Mouse (Mus musculus) CD4-positive helper T cell, adult 2 months (primary cell): ENCODE data around the gene Tenm4.
A peak's percentile ranks its signal among the peaks of the same experiment; 100 is the strongest.
"Not testable (repeated sequence)": the region's sequence is repeated elsewhere in the genome, so short reads cannot be mapped to it uniquely, and the experiment has no call there.

Source experiments
- DNase-seq: peaks from one replicate; pipeline ENCODE4 v3.0.0-alpha.2; 2012; ENCODE audit warnings: low read depth, missing footprints, low spot score

The Tenm4 gene

DNA sequence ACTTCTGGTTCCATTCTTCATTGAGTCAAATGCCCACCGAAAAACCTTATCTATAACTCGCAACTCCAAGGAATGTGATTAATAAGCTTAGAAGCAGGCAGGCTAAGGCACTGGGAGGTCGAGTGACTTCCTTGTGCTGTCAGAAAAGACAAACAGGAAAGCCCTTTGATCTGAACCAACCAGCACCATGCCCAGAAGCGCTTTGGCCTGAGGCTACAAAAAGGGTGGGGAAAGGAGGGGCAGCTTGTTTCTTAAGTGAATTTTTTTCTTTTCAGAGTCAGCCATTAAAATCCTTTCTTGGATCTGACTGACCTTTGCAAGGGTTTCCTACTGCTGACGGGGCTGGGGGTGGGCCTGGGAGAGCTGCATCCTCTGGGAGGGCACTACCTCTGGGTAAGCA lies 731.1 kb downstream of the Tenm4 start:
- no peak for DNase-seq

DNA sequence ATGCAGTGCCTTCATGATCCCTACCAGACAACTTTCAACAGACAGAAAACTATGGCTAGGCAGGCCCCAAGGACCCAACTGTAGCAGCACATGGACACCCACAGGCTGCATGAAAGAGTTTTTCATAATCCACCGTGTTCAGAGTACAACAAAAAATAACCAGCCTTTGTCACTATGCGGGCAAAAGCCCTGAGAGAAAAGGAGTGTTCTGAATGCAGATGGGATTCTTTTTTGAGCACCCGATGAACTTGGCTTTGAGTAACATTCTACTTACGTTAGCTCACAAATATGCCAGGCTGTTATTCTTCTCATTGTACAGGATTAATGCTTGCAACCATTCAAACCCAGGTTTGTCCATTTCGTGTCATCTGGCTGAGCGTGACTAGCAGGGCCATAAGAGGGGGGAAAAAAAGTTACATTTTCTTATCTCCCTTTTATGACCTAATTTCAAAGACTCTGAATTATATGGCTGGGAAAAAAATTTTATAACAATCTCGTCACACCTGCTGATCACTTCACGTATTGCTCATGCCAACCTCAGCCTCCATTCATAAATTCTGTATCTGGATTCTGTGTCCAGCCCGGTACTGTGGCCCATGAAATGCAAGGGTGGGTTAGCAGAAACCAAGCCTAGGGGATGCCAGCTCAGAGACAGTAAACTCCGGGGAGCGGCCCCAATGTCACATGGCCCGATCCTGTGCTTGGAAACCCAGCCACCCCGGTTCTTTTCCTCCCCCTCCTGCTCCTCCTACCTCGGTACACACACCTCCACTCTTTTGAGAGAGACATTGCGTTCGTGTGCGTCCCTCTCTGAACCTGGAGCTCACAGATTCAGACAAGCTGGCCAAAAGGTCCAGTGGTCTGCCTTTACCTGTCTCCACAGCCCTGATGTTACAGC lies 732.3 kb downstream of the Tenm4 start:
- no peak for DNase-seq

DNA sequence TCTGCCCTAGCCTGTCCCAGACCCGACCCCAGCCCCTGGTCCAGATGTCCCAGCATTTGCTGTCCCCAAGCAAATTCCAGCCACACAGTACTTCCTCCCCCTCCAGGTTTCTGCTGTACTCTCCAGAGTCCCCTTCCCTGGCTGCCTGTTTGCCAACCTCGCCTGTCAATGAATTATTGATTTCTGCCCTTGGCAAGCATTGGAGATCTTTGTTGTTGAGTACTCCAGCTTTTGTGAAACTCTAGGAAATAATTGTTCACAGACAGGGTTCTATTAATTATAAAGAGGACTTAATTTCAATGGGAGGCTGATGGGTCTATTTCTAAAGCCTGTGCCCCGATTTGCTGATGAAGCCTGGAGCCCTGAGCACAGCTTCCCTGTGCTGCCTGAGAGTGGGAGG lies 733.4 kb downstream of the Tenm4 start:
- DNase-seq: no peak

DNA sequence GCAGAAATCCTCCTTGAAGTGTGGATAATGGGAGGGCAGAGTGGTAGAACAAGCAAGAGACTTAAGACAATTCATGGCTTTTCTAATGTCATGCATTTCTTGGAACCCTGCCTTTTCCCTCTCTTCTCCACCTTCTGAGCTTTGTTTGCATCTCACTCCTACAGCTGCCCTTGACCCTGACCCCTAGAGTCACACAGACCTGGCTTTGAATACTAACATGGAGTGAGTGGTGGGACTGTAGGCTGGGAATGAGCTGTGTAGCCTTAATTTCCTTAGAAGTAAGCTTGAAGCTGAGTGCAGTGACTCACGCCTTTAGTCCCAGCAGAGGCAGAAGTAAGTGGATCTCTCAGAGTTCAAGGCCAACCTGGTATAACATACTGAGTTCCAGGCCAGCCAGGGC lies 733.9 kb downstream of the Tenm4 start:
- DNase-seq: no peak

DNA sequence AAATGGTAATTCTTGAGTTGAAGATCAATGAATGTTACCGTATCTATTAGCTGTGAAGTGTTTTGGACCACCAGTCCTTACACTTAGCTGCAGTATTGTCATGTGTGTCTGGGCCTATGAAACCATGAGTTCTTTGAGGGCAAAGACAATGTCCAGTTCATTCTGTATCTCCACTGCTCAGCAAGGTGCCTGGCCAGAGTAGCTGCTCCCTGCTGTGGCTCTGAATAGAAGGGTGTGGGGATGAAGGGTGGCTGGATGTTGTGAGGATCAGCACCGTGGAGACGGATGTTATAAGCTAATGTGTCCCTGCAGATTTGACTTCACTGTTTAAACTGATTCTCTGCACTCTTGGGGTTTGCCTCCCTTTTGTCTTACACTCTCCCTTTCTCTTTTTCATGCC lies 734.4 kb downstream of the Tenm4 start:
- DNase-seq: no peak

DNA sequence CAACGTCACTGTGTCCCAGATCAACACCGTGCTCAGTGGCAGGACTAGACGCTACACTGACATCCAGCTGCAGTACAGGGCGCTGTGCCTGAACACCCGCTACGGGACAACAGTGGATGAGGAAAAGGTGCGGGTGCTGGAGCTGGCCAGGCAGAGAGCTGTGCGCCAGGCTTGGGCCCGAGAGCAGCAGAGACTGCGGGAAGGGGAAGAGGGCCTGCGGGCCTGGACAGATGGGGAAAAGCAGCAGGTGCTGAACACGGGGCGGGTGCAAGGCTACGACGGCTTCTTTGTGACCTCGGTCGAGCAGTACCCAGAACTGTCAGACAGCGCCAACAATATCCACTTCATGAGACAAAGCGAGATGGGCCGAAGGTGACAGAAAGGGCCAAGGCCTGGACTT lies 735.2 kb downstream of the Tenm4 start:
- no peak for DNase-seq

DNA sequence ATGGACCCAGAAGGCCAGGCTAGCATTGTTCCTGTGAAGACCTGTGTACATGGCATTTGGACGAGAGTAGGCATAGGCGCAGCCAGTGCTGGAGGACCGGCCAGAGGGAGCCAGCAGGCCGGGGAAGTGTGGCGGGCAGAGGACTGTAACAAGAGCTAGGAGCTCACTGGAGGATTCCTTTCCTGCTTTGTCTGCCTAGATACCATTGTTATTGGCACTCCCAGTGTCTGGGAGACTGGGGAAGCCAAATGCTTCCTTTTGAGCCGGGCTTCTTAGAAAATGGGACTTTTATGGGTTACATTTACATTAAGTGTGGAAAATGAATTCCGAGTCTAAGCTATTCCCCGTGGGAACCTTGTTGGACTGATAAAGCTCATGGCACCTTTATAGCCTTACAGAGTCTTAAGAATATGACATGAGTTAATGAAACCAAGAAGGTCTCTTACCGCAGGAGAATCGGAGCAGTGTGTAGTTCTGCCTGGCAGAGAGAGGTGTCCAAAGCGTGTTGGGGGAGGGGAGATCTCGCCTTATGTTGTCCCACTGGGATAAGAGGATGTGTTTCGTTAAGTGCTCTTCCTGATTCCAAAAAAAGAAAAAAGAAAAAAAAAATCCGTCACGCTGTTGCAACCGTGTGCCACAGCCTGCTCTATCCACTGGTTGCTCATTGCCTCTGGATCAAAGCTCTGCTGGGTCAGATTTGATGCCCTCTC lies 737.1 kb downstream of the Tenm4 start:
- DNase-seq: no peak

DNA sequence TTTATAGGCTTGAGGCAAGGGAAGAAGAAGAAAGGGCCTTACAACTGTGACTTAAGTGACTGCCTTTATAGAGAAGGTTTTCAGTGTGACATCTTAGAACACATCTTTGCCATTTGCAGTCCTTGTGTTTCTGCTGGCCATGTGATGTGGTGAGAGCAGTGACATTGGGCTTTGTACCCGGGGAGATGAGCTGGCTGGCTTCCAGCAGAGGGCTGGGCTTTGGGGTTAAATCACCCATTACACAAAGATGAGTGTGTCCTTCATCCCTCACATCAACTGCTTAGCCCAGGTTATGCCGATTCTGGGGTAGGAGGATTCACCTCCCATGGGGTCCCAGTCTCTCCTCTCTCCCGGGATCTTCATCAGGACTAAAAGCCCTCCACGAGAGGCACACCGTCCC lies 738.8 kb downstream of the Tenm4 start:
- no peak for DNase-seq

DNA sequence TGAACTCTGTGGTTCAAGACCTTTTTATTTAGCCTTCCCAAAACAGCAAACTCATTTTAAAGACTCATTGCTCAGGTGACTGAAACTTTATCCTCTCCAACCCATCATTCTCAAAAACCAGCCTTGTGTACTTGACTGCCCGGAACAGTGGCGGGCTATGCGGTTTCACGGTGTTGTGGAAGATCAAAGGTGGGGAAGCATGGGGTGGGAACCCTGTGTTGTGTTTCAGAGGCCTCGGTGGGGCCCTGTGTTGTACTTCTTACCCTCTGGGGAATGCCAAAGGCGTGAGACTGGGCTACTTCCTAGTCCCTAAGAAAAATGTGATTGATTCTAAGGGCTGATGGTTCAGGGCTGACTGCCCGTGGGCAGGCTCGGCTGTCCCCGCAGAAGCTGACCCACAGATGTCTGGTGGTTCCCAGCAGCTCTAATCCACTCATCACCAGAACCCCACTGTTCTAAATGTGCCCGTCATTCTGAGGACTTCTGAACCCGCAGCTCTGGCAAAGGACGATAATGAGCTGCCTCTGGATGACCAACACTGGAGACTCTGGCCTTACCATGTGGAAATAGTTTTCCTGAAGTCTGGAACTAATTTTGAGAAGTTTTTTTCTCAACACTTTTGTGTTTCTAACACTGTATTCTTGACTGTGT lies 739.4 kb downstream of the Tenm4 start:
- no peak for DNase-seq

DNA sequence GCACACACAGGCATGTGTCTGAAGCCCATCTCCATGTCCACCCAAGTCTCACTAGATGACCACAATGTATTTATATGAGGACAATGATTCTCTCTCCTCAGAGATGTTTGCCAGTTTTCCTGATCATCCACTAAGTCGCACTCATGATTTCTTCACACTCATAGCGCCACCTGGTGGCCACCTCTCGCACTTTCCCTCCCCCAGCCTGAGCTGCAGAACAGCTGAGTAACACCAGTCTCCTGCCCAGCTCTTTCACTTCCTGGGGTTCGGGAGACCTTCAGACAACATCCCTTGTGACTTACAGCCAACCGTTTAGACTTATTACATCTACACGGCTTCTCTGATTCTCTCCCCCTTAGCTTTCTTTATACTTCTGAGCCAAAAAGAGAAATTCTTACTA lies 743.0 kb downstream of the Tenm4 start:
- peak; percentile 63 for DNase-seq

DNA sequence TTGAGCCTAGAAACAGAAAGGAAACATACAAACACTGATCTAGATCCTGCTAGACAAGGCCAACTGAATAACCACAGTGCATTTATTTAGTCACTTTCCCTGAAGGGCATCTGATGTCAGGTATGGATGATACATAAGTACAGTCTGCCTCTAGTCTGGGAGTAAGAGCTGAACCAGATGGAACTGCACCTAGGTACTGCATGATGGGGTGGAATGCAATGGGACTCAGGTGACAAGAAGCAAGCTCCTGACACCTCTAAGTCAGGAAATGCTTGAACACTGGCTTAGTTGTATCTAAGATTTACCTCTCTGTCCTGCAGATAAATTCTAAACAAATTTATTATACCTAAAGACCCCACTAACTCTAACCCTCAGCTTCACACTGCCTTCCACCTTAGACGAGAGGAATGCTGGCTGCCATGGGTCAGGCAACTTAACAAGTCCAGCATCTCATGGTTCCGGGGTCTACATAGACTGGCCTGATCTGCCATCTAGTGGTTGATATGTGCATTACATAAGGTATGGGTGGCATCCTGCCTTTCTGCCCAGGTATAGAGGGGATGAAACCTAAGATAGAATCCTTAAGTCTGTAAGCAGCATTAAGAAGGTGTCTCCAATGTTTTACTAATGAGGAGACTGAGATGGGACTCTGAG lies 744.5 kb downstream of the Tenm4 start:
- DNase-seq: peak; percentile 52

DNA sequence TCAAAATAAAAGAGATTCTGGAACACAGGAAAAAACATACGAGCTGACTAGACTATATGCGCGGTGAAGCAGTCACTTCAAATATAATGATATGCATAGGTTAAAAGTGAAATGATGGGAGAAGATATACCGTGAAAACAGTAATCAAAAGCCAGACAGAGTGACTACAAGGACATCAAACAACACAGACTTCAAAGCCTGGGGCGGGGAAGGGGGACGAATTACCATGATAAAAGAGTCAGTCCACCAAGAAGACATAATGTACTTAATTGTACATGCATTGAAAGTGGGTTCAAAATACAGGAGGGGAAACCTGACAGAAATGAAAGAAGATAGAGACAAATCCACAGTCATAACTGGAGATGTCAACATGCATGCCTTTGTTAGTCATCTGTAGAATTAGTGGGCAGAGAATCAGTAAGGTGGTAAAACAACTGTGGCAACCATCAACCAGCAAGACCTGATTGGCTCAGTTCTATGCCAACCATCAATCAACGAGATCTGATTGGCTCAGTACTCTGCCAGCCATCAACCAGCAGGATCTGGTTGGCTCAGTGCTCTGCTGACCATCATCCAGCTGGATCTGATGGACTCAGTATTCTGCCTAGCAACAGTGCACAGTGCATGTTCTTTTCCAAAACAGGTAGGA lies 749.5 kb downstream of the Tenm4 start:
- peak; percentile 70 for DNase-seq

DNA sequence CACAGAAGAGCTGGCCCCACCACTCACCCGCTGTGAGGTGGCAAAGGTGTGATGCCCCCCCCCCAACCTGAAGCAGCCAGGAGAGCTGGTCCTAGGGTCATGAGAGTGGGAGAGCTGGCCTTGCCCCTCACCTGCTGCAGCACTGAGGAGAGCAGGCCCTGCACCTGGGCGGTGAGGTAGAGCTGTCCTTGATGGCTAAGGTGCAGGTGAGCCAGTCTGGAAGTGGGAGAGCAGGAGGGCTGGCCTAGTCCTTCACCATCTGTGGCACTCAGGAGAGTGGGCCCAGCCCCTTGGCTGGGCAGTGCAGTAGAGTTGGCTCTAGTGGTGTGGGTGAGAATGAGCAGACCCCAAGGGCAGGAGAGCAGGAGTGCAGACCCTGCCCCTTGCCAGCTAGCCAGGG lies 751.9 kb downstream of the Tenm4 start:
- no peak for DNase-seq

DNA sequence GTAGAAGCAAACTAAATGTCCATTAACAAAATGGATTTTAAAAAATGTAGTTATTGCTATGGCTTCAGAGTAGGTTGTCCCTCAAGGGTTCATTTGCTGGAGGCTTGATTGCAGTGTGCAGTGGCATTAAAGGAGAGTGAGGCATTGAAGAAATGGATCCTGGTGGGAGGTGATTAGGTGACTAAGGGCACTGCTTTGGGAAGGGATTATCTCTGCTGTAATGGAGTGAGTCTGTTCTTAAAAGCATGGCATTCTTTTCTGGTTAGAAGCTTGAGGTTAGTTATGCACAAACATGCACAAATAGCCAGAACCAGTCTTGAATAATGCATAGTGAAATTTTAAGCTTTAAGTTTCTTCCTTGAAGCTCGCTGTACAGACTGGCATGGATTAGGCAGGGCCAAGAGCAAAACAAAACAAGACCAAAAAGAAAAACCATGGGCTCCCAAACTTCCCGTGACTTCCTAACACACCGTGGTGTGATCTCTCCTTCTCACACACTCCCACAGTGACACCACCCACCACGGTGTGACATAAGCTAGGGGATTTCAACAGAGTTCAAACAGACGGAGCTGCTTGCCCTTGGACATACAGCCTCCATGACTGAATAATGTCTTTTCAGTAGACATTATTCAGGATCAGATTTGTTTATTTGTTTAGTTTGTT lies 772.8 kb downstream of the Tenm4 start:
- DNase-seq: no peak

DNA sequence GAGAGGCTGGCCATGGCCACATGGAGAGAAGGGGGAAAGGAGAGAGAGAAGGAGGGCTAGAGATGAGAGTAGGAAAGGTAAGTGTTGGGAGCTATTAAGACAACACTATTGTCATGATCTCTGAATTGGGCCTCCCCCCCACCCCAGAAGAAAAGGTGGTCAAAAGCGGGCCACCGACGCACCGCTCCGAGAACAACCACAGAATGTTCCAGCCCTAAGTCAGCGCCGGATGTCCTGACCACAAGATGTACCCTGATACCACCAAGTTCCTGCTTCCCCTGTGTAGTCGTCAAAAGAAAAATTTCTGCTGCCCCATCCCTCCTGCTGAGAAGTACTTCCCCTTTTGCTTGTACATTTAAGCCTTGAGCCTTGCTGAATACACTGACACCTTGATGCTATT lies 775.5 kb downstream of the Tenm4 start:
- DNase-seq: not testable (repeated sequence)

DNA sequence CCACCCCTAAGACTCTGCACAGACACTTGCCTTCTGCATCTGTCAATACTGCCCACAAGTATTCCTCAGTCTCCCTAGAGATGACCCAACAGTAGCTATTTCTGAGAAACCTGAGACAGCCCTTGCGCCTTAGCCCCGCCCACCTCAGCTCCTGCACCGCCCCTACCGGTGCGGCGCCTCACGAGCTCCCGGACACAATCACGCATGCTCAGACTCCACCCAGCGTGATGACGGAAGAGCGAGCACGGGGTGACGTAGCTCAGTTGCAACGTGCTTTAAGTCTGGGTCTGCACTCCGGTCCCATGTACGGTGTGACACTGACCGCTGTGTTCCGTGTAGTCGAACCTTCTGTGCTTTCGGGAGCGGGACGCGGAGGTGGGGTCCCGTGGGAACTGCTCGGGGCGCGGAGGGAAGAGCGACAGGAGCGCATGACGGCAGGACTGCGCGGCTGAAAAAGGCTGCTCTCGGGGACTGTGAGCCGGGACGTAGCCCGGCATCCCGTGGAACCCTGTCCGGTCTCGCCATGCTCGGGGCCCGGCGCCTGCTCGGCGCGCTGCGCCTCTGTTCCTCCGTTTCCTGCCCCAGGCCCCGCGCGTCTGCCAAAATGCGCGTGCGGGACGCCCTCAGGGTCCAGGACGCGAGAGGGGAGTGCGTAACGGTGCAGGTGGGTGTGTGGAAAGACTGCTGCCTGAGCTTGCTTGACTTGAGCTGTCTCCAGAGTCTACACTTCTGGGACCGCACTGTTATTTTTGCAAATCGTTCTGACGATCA lies 780.4 kb downstream of the Tenm4 start, which contains the start of gene Nars2:
Gene Nars2 (plus strand): TSS at position 225 of the 771 bp plus-strand sequence.
- DNase-seq: peak; percentile 96

DNA sequence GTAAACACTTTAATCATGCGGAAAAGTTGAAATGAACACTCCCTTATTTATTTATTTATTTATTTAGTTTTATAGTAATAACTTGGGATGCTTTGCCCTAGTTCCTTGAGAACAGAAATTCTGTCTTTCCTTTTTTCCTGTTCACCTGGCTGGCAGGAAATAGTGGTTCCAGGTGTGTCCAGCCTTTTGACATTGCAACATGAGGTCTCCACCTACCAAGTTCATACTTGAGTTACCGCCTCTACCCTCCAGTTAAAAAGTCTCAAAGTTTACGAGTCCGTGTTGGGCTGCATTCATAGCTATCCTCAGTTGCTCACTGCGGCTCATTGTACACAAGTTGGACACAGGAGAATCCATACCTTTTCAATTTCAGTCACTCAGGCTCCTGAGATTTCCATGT lies 781.0 kb downstream of the Tenm4 start:
- DNase-seq: peak; percentile 17

DNA sequence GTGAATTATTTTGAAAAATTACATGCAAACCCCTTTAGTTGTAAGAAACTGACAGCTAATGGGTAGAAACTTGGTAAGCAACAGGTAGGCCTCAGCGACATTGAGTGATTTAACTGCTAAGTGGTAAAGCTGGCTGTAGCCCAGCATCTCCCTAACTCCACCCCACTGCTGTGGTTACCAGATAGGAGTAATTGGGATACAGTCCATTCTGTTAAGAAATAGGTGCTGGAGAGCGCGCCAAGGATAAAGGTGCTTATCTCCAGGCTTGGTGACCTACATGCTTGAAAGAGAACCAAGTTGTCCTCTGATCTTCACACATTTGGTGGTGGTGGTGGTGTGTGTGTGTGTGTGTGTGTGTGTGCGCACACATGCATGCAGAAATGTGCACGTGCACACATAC lies 788.1 kb downstream of the Tenm4 start:
- DNase-seq: no peak
